Mouse (Mus musculus): ENCODE measurements at regions not wholly inside any gene's neighbourhood (a gene's known extent, or its start where the extent isn't known, plus 50 kb on each side); places are given as distances from the start of the nearest gene placed in this dataset.

- TF ChIP-seq CTCF (IDR thresholded peaks at IDR 0.05; ENCODE audit: insufficient read depth, low read length) (no peak), POLR2A (IDR thresholded peaks at IDR 0.05; ENCODE audit: borderline replicate concordance, extremely low read depth, low read depth, low read length) (no peak)
Observed at GRCm38 (mm10) chr2:178680368-178680767, 250.0 kb downstream of the Cdh26 start.
